Comparison of ENCODE assay signal across 8 mouse cellular contexts in the genomic region with DNA sequence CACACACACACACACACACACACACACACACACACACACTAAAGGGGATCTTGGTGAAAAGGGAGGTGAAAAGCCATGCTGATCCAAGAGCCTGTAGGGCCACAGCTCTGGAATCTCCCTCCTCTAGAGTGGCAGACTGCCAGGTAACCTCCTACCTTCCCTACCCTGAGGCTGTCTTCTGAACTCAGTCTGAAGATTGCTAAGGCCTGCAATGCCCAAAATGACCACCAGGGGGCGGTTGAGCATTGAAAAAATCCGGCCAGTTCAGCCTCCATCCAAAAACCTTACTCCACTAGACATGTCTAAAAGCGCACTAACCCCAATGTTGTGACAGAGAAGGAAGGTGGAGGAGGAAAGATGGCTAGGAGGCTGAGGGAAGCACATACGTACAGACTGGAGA. TPM values are rescaled to one million over a fixed set of nuclear protein-coding genes. Genes with fewer than 3 reads are reported as not detected.
A peak's percentile ranks its signal among the peaks of the same experiment; 100 is the strongest.
DNase-seq lines count a peak whose midpoint lies in the region; ATAC-seq lines count a peak whose summit lies in the region.

No protein-coding gene starts in this region.

- H3K4me3 ChIP-seq in hindbrain, embryonic 13.5 days = no peak overlapping the region

- peak overlapping the region; percentile 81 for H3K27ac ChIP-seq in hindbrain, embryonic 13.5 days

- WGBS in hindbrain, embryonic 13.5 days = 2% methylated on average over 4 of the region's 4 CpGs

- H3K9me3 ChIP-seq in hindbrain, embryonic 13.5 days = no peaks in the 10 kb centered on the region

- peaks cover 73% of the 10 kb centered on the region for H3K4me1 ChIP-seq in hindbrain, embryonic 13.5 days (replicated peaks)

- H3K4me2 ChIP-seq in hindbrain, embryonic 13.5 days = peak overlapping the region; percentile 14; the same call in 1 of the 2 replicates

- H3K27me3 ChIP-seq in hindbrain, embryonic 13.5 days = no peaks in the 10 kb centered on the region

- H3K36me3 ChIP-seq in hindbrain, embryonic 13.5 days = no peaks in the 10 kb centered on the region

- no peak overlapping the region for H3K9ac ChIP-seq in hindbrain, embryonic 13.5 days

- DNase-seq in MN1 (ENCODE audit: low spot score) = peak; percentile 95
- DNase-seq in cerebellum, postnatal 10 days = peak; percentile 97 to 99
- peak; percentile 87 to 96 for DNase-seq in frontal cortex, postnatal 14 days (ENCODE audit: low spot score in 2 of 2)
- DNase-seq in layer of hippocampus, postnatal 36 days = peak; percentile 91 to 93
- DNase-seq in lung, postnatal 25 days (ENCODE audit: low spot score) = peak; percentile 94
- DNase-seq in retina, postnatal 1 day = peak; percentile 92
- DNase-seq in thymus, postnatal 4 days = peak; percentile 96

- peak; percentile 1; the same call in 1 of the 2 replicates for ATAC-seq in hindbrain, embryonic 13.5 days (ENCODE audit: low FRiP score)

RNA-seq across cellular contexts. Expression of a gene that starts 25.0 kb away (rescaled TPM):
- polyA plus RNA-seq in hindbrain, embryonic 13.5 days (2015; fragmentation: Nextera tagmentation; extraction: Ambion mirVana) = 2,123 and 2,193 TPM in 2 replicates
- 100 to 1,000 TPM; 507 to 508 TPM for total RNA-seq in layer of hippocampus, postnatal 36 days (2021)
